Mouse (Mus musculus) ES-Bruce4 (cell line): ENCODE data around the gene Shroom3.

ENCODE experiments used
- CTCF ChIP-seq: IDR thresholded peaks from one replicate; pipeline ENCODE4 v1.8.1; 2011; ENCODE audit warnings: low read depth, low read length
- POLR2A ChIP-seq: IDR thresholded peaks from one replicate; pipeline ENCODE4 v1.8.1; 2011; ENCODE audit warnings: low read length; ENCODE audit not compliant: insufficient read depth

GRCm38 (mm10) chr5:92918866-92919265, 235.6 kb downstream of the Shroom3 start:
- no peak for TF ChIP-seq POLR2A
- TF ChIP-seq CTCF = no peak
